Mouse (Mus musculus) Patski (cell line): ENCODE measurements around the gene Nanos2. TPM values are rescaled to one million over a fixed set of nuclear protein-coding genes. Genes with fewer than 3 reads are reported as not detected.

Experiments
- ATAC-seq: fragments of 100-300 bp; one replicate; pipeline ENCODE4 v1.8.0; 2021
- CTCF ChIA-PET: fragments of 350-600 bp; sonication (Branson Sonifier 250); formaldehyde crosslinking; loops from one replicate; lab custom pipeline; 2022; ENCODE audit warnings: inconsistent platforms; lab: Charles Lee
- POLR2A ChIA-PET: fragments of 350-600 bp; sonication (Branson Sonifier 250); formaldehyde crosslinking; loops from one replicate; lab custom pipeline; 2022; ENCODE audit warnings: antibody characterized with exemption, inconsistent platforms; lab: Charles Lee
- DNase-seq: peaks from one replicate; pipeline ENCODE4 v3.0.0-alpha.2; 2011; ENCODE audit warnings: low read depth, low spot score
- H3K27me3 ChIP-seq: fragments of 371-371 bp; one replicate; pipeline ENCODE4 v1.5.1; 2021
- CTCF ChIP-seq: fragments of 100-300 bp; IDR thresholded peaks from one replicate; pipeline ENCODE4 v1.5.1; 2021
- in situ Hi-C: fragments of 300-500 bp; cut with MboI; formaldehyde crosslinking; loops from 3 replicates; pipeline ENCODE4 v1.11.1; 2018; ENCODE audit warnings: low pct_unique_long_range_greater_than_20kb, mixed read lengths
- polyA plus RNA-seq: library from polyadenylated mRNA; unstranded; gene quantifications from one replicate; pipeline ENCODE4 v1.2.3, GENCODE M21; 2021

Gene Nanos2
- polyA plus RNA-seq, 1 experiment from 2014 or later = not detected

- in situ Hi-C loops = no loop called here
- TF ChIP-seq CTCF = no peak
- CTCF ChIA-PET = interaction anchor here (1.1 to 1.3 kb wide), 2 partner anchors 24 to 111 kb away, joined by 3 to 4 read pairs; no protein-coding TSS in a partner anchor
- no peaks in the 10 kb centered on the region for H3K27me3 ChIP-seq
- POLR2A ChIA-PET = interaction anchor here (1.6 kb wide), 1 partner anchor 13 kb away, joined by 5 read pairs; the partner anchor contains the start of gene Mypop
- no peak for DNase-seq
- peak; percentile 34 for ATAC-seq
These were observed 16.9 kb downstream of the Nanos2 start, which contains the start of gene Irf2bp1 for GRCm38 (mm10) chr7:19003902-19004630. Gene Irf2bp1 (plus strand): TSS chr7:19004044.

GRCm38 (mm10) chr7:19004631-19005079 is 17.5 kb downstream of the Nanos2 start:
- no peak for DNase-seq
- no peaks in the 10 kb centered on the region for H3K27me3 ChIP-seq
- TF ChIP-seq CTCF = no peak
- peak; percentile 1 for ATAC-seq
- ChIA-PET CTCF (interaction anchor here (0.7 to 1.3 kb wide), 3 partner anchors 24 to 112 kb away, joined by 3 to 4 read pairs (median 3); no protein-coding TSS in a partner anchor), POLR2A (no interaction called here)
- in situ Hi-C loops = no loop called here

GRCm38 (mm10) chr7:19005417-19006121 is 18.4 kb downstream of the Nanos2 start:
- ATAC-seq (no peak), DNase-seq (no peak)
- H3K27me3 ChIP-seq = no peaks in the 10 kb centered on the region
- in situ Hi-C loops = no loop called here
- no peak for TF ChIP-seq CTCF
- POLR2A ChIA-PET = interaction anchor here (0.6 kb wide), 1 partner anchor 111 kb away, joined by 6 read pairs; no protein-coding TSS in a partner anchor
- CTCF ChIA-PET = interaction anchor here (0.7 to 2.8 kb wide), 5 partner anchors 14 to 113 kb away, joined by 3 to 17 read pairs (median 4); partner anchors contain the start of genes Foxa3 and Sympk

GRCm38 (mm10) chr7:19006476-19006875 is 19.3 kb downstream of the Nanos2 start:
- DNase-seq (no peak), ATAC-seq (peak; percentile 29)
- in situ Hi-C loops = no loop called here
- H3K27me3 ChIP-seq = no peaks in the 10 kb centered on the region
- ChIA-PET CTCF (interaction anchor here (0.9 to 2.8 kb wide), 3 partner anchors 13 to 19 kb away, joined by 5 to 17 read pairs (median 6); partner anchors contain the start of genes Foxa3 and Sympk), POLR2A (no interaction called here)
- TF ChIP-seq CTCF = no peak

- DNase-seq (no peak), ATAC-seq (no peak)
- H3K27me3 ChIP-seq = no peaks in the 10 kb centered on the region
- in situ Hi-C loops = no loop called here
- no peak for TF ChIP-seq CTCF
- CTCF ChIA-PET = interaction anchor here (0.9 to 2.8 kb wide), 3 partner anchors 13 to 18 kb away, joined by 5 to 17 read pairs (median 6); partner anchors contain the start of genes Foxa3 and Sympk
- POLR2A ChIA-PET = interaction anchor here (0.6 kb wide), 1 partner anchor 33 kb away, joined by 3 read pairs; no protein-coding TSS in a partner anchor
These were observed 20.1 kb downstream of the Nanos2 start for GRCm38 (mm10) chr7:19007026-19007977.

- no peak for ATAC-seq
- no peaks in the 10 kb centered on the region for H3K27me3 ChIP-seq
- POLR2A ChIA-PET = no interaction called here
- no peak for DNase-seq
- no peak for TF ChIP-seq CTCF
- CTCF ChIA-PET = interaction anchor here (1.5 kb wide), 1 partner anchor 12 kb away, joined by 3 read pairs; no protein-coding TSS in a partner anchor
- in situ Hi-C loops = no loop called here
These were observed 23.4 kb downstream of the Nanos2 start for GRCm38 (mm10) chr7:19010581-19010980.

GRCm38 (mm10) chr7:19012025-19012621 is 24.9 kb downstream of the Nanos2 start:
- in situ Hi-C loops = no loop called here
- H3K27me3 ChIP-seq = no peaks in the 10 kb centered on the region
- ChIA-PET CTCF (interaction anchor here (1.5 kb wide), 1 partner anchor 11 kb away, joined by 3 read pairs; no protein-coding TSS in a partner anchor), POLR2A (interaction anchor here (0.6 kb wide), 1 partner anchor 550 kb away, joined by 4 read pairs; no protein-coding TSS in a partner anchor)
- no peak for DNase-seq
- no peak for TF ChIP-seq CTCF
- peak; percentile 22 for ATAC-seq

- ChIA-PET CTCF (no interaction called here), POLR2A (no interaction called here)
- no peak for DNase-seq
- ATAC-seq = no peak
- TF ChIP-seq CTCF = no peak
- no peaks in the 10 kb centered on the region for H3K27me3 ChIP-seq
- in situ Hi-C loops = no loop called here
These were observed 25.7 kb downstream of the Nanos2 start for GRCm38 (mm10) chr7:19012882-19013281.

GRCm38 (mm10) chr7:19014452-19014851 is 27.3 kb downstream of the Nanos2 start:
- CTCF ChIA-PET = no interaction called here
- POLR2A ChIA-PET = interaction anchor here (1.0 kb wide), 1 partner anchor 11 kb away, joined by 3 read pairs; no protein-coding TSS in a partner anchor
- ATAC-seq (no peak), DNase-seq (no peak)
- TF ChIP-seq CTCF = no peak
- H3K27me3 ChIP-seq = no peaks in the 10 kb centered on the region
- in situ Hi-C loops = no loop called here
